Mouse (Mus musculus) liver, embryonic 14.5 days (tissue): ENCODE measurements at regions not wholly inside any gene's neighbourhood (a gene's known extent, or its start where the extent isn't known, plus 50 kb on each side); places are given as distances from the start of the nearest gene placed in this dataset.

Experiments used
- ATAC-seq: fragments of 200-750 bp; cut with Nextera tagmentation; 2 replicates; pipeline ENCODE4 v1.8.0; 2017; ENCODE audit warnings: moderate number of reproducible peaks, mild to moderate bottlenecking, moderate library complexity; ENCODE audit not compliant: insufficient read depth
- DNase-seq, 3 experiments: peaks; one replicate each; pipeline ENCODE4 v3.0.0-alpha.2; 2012 to 2013; ENCODE audit warnings: low read depth in 3 of 3, low spot score in 3 of 3
- H3K27ac ChIP-seq: fragments of 300-500 bp; sonication (generic); 2 replicates; pipeline ENCODE4 v1.5.1; 2014; ENCODE audit warnings: moderate library complexity, mild to moderate bottlenecking, control low read depth, inconsistent platforms
- H3K27me3 ChIP-seq: fragments of 300-500 bp; sonication (generic); 2 replicates; pipeline ENCODE4 v1.6.1; 2014; ENCODE audit warnings: mild to moderate bottlenecking, low read length, moderate library complexity; ENCODE audit not compliant: control insufficient read depth, insufficient read depth
- H3K36me3 ChIP-seq: fragments of 300-500 bp; sonication (generic); replicated peaks from 2 replicates; pipeline ENCODE4 v1.6.1; 2014; ENCODE audit warnings: low read depth; ENCODE audit not compliant: control insufficient read depth, insufficient read depth
- H3K4me1 ChIP-seq, 2 experiments: fragments of 200-500 bp in 1 of 2; fragments of 300-500 bp in 1 of 2; sonication (generic) in 1 of 2; replicated peaks; 2 replicates each; pipeline ENCODE4 v1.6.1; 2012 to 2014; ENCODE audit warnings: antibody characterized with exemption in 1 of 2, inconsistent platforms in 1 of 2, low read length in 1 of 2; ENCODE audit not compliant: control insufficient read depth in 2 of 2, insufficient read depth in 2 of 2
- H3K4me2 ChIP-seq: fragments of 300-500 bp; sonication (generic); 2 replicates; pipeline ENCODE4 v1.6.1; 2014; ENCODE audit warnings: low read depth, mild to moderate bottlenecking, control low read depth, moderate library complexity
- H3K4me3 ChIP-seq, 2 experiments: fragments of 200-500 bp in 1 of 2; fragments of 300-500 bp in 1 of 2; sonication (generic) in 1 of 2; 2 replicates each; pipeline ENCODE4 v1.5.1; 2012 to 2014; ENCODE audit warnings: low read depth in 2 of 2, low read length in 2 of 2, mild to moderate bottlenecking in 2 of 2, control low read depth in 1 of 2, inconsistent platforms in 1 of 2, moderate library complexity in 1 of 2; ENCODE audit not compliant: insufficient read depth in 1 of 2
- H3K9ac ChIP-seq: fragments of 300-500 bp; sonication (generic); replicated peaks from 2 replicates; pipeline ENCODE4 v1.6.1; 2014; ENCODE audit warnings: mild to moderate bottlenecking, control low read depth, moderate library complexity
- H3K9me3 ChIP-seq: fragments of 300-500 bp; sonication (generic); 2 replicates; pipeline ENCODE4 v1.6.1; 2016; ENCODE audit warnings: low read length, mixed read lengths; ENCODE audit not compliant: control insufficient read depth
- CTCF ChIP-seq: IDR thresholded peaks from 2 replicates; pipeline ENCODE4 v1.5.1; 2016; ENCODE audit warnings: antibody characterized with exemption, low read depth, control low read depth
- EP300 ChIP-seq: IDR thresholded peaks from 2 replicates; pipeline ENCODE4 v1.6.1; 2016; ENCODE audit warnings: antibody characterized with exemption, low read depth
- WGBS: fragments of 180-500 bp; shearing (Covaris S2); extraction: QIAGEN DNeasy Blood & Tissue Kit; methylation state at CpG from one replicate; pipeline ENCODE4 v1.1.7; 2014; ENCODE audit not compliant: insufficient replicate concordance; 5-methylcytosine and 5-hydroxymethylcytosine counted together

GRCm38 (mm10) chr16:30733478-30733877, 134.0 kb downstream of the Fam43a start:
- Histone ChIP-seq H3K9me3 (no peaks in the 10 kb centered on the region), H3K9ac (no peak overlapping the region), H3K4me2 (no peak overlapping the region), H3K27ac (no peak overlapping the region), H3K4me1 (peaks cover 0 to 7% of the 10 kb centered on the region in 2 experiments; a peak in 1 of 4 replicates), H3K4me3 (no peak overlapping the region), H3K27me3 (no peaks in the 10 kb centered on the region), H3K36me3 (no peaks in the 10 kb centered on the region)
- TF ChIP-seq EP300 (no peak), CTCF (no peak)
- WGBS: 49% methylated on average over 11 of the region's 11 CpGs
- no peak for ATAC-seq
- DNase-seq: no peak

- DNase-seq (no peak), ATAC-seq (no peak)
- no peaks in the 10 kb centered on the region for H3K9me3 ChIP-seq
- no peaks in the 10 kb centered on the region for H3K27me3 ChIP-seq
- WGBS: 44% methylated on average over 3 of the region's 3 CpGs
- H3K36me3 ChIP-seq: no peaks in the 10 kb centered on the region
- TF ChIP-seq CTCF (no peak), EP300 (no peak)
- no peak overlapping the region for H3K9ac ChIP-seq
- H3K4me2 ChIP-seq: no peak overlapping the region
- no peak overlapping the region for H3K4me3 ChIP-seq
- peaks cover 0 to 7% of the 10 kb centered on the region in 2 experiments; a peak in 1 of 4 replicates for H3K4me1 ChIP-seq
- H3K27ac ChIP-seq: no peak overlapping the region
Observed at GRCm38 (mm10) chr16:30735360-30735759, 135.8 kb downstream of the Fam43a start.

- 61% methylated on average over 7 of the region's 7 CpGs for WGBS
- DNase-seq: no peak
- no peaks in the 10 kb centered on the region for H3K36me3 ChIP-seq
- TF ChIP-seq CTCF (no peak), EP300 (no peak)
- H3K4me3 ChIP-seq: no peak overlapping the region
- H3K27ac ChIP-seq: no peak overlapping the region
- no peaks in the 10 kb centered on the region for H3K27me3 ChIP-seq
- H3K4me2 ChIP-seq: no peak overlapping the region
- ATAC-seq: no peak
- peaks cover 0 to 7% of the 10 kb centered on the region in 2 experiments; a peak in 1 of 4 replicates for H3K4me1 ChIP-seq
- H3K9me3 ChIP-seq: no peaks in the 10 kb centered on the region
- H3K9ac ChIP-seq: no peak overlapping the region
Observed at GRCm38 (mm10) chr16:30735969-30736368, 136.4 kb downstream of the Fam43a start.

GRCm38 (mm10) chr16:30736662-30737326, 137.3 kb downstream of the Fam43a start:
- peaks cover 0 to 7% of the 10 kb centered on the region in 2 experiments; a peak in 1 of 4 replicates for H3K4me1 ChIP-seq
- no peaks in the 10 kb centered on the region for H3K27me3 ChIP-seq
- H3K4me3 ChIP-seq: no peak overlapping the region
- no peak overlapping the region for H3K27ac ChIP-seq
- no peaks in the 10 kb centered on the region for H3K9me3 ChIP-seq
- TF ChIP-seq EP300 (no peak), CTCF (no peak)
- 50% methylated on average over 17 of the region's 17 CpGs for WGBS
- no peak for DNase-seq
- H3K9ac ChIP-seq: no peak overlapping the region
- H3K4me2 ChIP-seq: no peak overlapping the region
- H3K36me3 ChIP-seq: no peaks in the 10 kb centered on the region
- ATAC-seq: no peak

- H3K4me1 ChIP-seq: peaks cover 0 to 7% of the 10 kb centered on the region in 2 experiments; a peak in 1 of 4 replicates
- H3K4me3 ChIP-seq: no peak overlapping the region
- no peaks in the 10 kb centered on the region for H3K36me3 ChIP-seq
- no peak overlapping the region for H3K9ac ChIP-seq
- no peak overlapping the region for H3K4me2 ChIP-seq
- WGBS: 64% methylated on average over 8 of the region's 8 CpGs
- ATAC-seq: no peak
- H3K27me3 ChIP-seq: no peaks in the 10 kb centered on the region
- H3K27ac ChIP-seq: no peak overlapping the region
- no peak for TF ChIP-seq CTCF
- TF ChIP-seq EP300: no peak
- no peaks in the 10 kb centered on the region for H3K9me3 ChIP-seq
- no peak for DNase-seq
Observed at GRCm38 (mm10) chr16:30737524-30737923, 138.0 kb downstream of the Fam43a start.
